Mouse (Mus musculus) MEL (cell line): ENCODE data around the gene Epb41l4b.

Experiments used
- CHD2 ChIP-seq: IDR thresholded peaks from 2 replicates; pipeline ENCODE4 v1.6.1; 2011; ENCODE audit warnings: low read length, improper control_type of control experiment
- CTCF ChIP-seq, 3 experiments: IDR thresholded peaks in 2 of 3; conservative IDR thresholded peaks in 1 of 3; 2 replicates each; pipeline ENCODE4 v1.5.1; 2011 to 2012; ENCODE audit warnings: low read length in 3 of 3, low read depth in 2 of 3, mild to moderate bottlenecking in 2 of 3, improper control_type of control experiment in 1 of 3, inconsistent platforms in 1 of 3, mixed read lengths in 1 of 3, moderate library complexity in 1 of 3; ENCODE audit not compliant: control insufficient read depth in 1 of 3, insufficient read depth in 1 of 3, poor library complexity in 1 of 3, severe bottlenecking in 1 of 3
- GATA1 ChIP-seq: IDR thresholded peaks from 2 replicates; pipeline ENCODE4 v1.6.1; 2011; ENCODE audit warnings: low read depth, low read length, improper control_type of control experiment
- JUND ChIP-seq: IDR thresholded peaks from 2 replicates; pipeline ENCODE4 v1.6.1; 2011; ENCODE audit warnings: low read depth, mild to moderate bottlenecking, improper control_type of control experiment, low read length
- MAFK ChIP-seq: IDR thresholded peaks from 2 replicates; pipeline ENCODE4 v1.6.1; 2011; ENCODE audit warnings: low read depth, mild to moderate bottlenecking, low read length, improper control_type of control experiment, borderline replicate concordance
- POLR2A ChIP-seq, 2 experiments: IDR thresholded peaks; 2 replicates each; pipeline ENCODE4 v1.6.1; 2011 to 2012; ENCODE audit warnings: low read length in 2 of 2, mild to moderate bottlenecking in 2 of 2, control low read depth in 1 of 2, improper control_type of control experiment in 1 of 2, low read depth in 1 of 2, moderate library complexity in 1 of 2; ENCODE audit not compliant: control insufficient read depth in 1 of 2, insufficient read depth in 1 of 2, poor library complexity in 1 of 2
- SIN3A ChIP-seq: IDR thresholded peaks from 2 replicates; pipeline ENCODE4 v1.6.1; 2012; ENCODE audit warnings: low read length, improper control_type of control experiment, inconsistent platforms

GRCm38 (mm10) chr4:57002751-57003150, 140.5 kb downstream of the Epb41l4b start:
- TF ChIP-seq CHD2: no peak
- TF ChIP-seq CTCF (IDR thresholded peaks at IDR 0.05 in 2 of 3, conservative IDR thresholded peaks at IDR 0.05 in 1 of 3; ENCODE audit: control insufficient read depth in 1 of 3, insufficient read depth in 1 of 3, low read depth in 2 of 3, low read length in 3 of 3, poor library complexity in 1 of 3, severe bottlenecking in 1 of 3): no peak
- TF ChIP-seq POLR2A (IDR thresholded peaks at IDR 0.05; ENCODE audit: control insufficient read depth in 1 of 2, insufficient read depth in 1 of 2, low read depth in 1 of 2, low read length in 2 of 2, poor library complexity in 1 of 2): no peak
- no peak for TF ChIP-seq SIN3A
- TF ChIP-seq GATA1: no peak
- no peak for TF ChIP-seq MAFK
- no peak for TF ChIP-seq JUND
